ENCODE assay signal across 2 mouse cellular contexts in genomic region chr6:97209751-97210150, GRCm38 (mm10).
TF ChIP-seq lines count a peak whose summit lies in the region.

No protein-coding gene starts in this region.

TF ChIP-seq in C2C12, 6 proteins besides CTCF, POLR2A, EP300 and RAD21:
- no peak for TF ChIP-seq USF1 (IDR thresholded peaks at IDR 0.05; ENCODE audit: low read depth)
- TF ChIP-seq MYOG (IDR thresholded peaks at IDR 0.05; ENCODE audit: control insufficient read depth, extremely low read depth, insufficient read length), result no peak
- TF ChIP-seq MAX (IDR thresholded peaks at IDR 0.05), result no peak
- no peak for TF ChIP-seq MYOD1 (IDR thresholded peaks at IDR 0.05; ENCODE audit: control insufficient read depth, insufficient read length, low read depth)
- no peak for TF ChIP-seq FOSL1 (IDR thresholded peaks at IDR 0.05; ENCODE audit: insufficient read depth, low read length, poor library complexity, severe bottlenecking)
- TF ChIP-seq CEBPB (IDR thresholded peaks at IDR 0.05; ENCODE audit: low read depth), result no peak
TF ChIP-seq in C2C12: peak in this region for 0.

TF ChIP-seq in MEL, 35 proteins besides CTCF, POLR2A, EP300 and RAD21:
- TF ChIP-seq TCF12 (IDR thresholded peaks at IDR 0.05; ENCODE audit: low read depth, low read length) (no peak), MAX (IDR thresholded peaks at IDR 0.05; ENCODE audit: low read length) (0 out of 2 replicates have a peak, but pooled peaks have one; percentile 9), CHD1 (IDR thresholded peaks at IDR 0.05; ENCODE audit: low read depth, low read length) (peak; percentile 5; the same call in 1 of the 2 replicates), USF2 (IDR thresholded peaks at IDR 0.05; ENCODE audit: borderline replicate concordance in 1 of 2, insufficient read depth in 1 of 2, low read depth in 1 of 2, low read length in 2 of 2) (no peak)
TF ChIP-seq in MEL: peak in this region for 2.
